Comparison of ENCODE assay signal across 25 mouse cellular contexts in genomic region chr16:26430246-26430645, GRCm38 (mm10). TPM values are rescaled to one million over a fixed set of nuclear protein-coding genes. Genes with fewer than 3 reads are reported as not detected.
DNase-seq lines count a peak whose midpoint lies in the region; ATAC-seq and TF ChIP-seq lines count a peak whose summit lies in the region.
"Had no signal": no experiment of that assay in that cellular context is flagged by ENCODE, and none has a peak within 500 bp of the region (broad histone marks: within the 10 kb centered on the region; RNA-seq: fewer than 3 reads in every experiment).

No protein-coding gene starts in this region.

- H3K4me2 ChIP-seq in lung, embryonic 14.5 days = no peak overlapping the region
- no peak overlapping the region for H3K4me2 ChIP-seq in forebrain, embryonic 11.5 days (ENCODE audit: low read depth, low read length, severe bottlenecking)
- H3K4me2 ChIP-seq in hindbrain, embryonic 11.5 days (replicated peaks; ENCODE audit: low read depth, low read length) = no peak overlapping the region
- H3K4me2 ChIP-seq: hindbrain, embryonic 13.5 days had no signal

- H3K27ac ChIP-seq in lung, embryonic 14.5 days (ENCODE audit: low read depth) = no peak overlapping the region
- no peak overlapping the region for H3K27ac ChIP-seq in forebrain, embryonic 11.5 days (ENCODE audit: low read depth, low read length)
- H3K27ac ChIP-seq in hindbrain, embryonic 11.5 days (ENCODE audit: low read depth, low read length) = no peak overlapping the region
- H3K27ac ChIP-seq: embryonic facial prominence, embryonic 10.5 days; heart, adult 2 months; hindbrain, embryonic 13.5 days; hindbrain, postnatal 0 days had no signal

- DNase-seq in adrenal gland, adult 2 months = peak; percentile 3
- DNase-seq in adrenal gland, postnatal 4 days (ENCODE audit: low spot score in 2 of 2) = no peak
- peak; percentile 5 for DNase-seq in lung, embryonic 14.5 days
- no peak for DNase-seq in lung, postnatal 14 days
- peak; percentile 10 to 12 for DNase-seq in urinary bladder, postnatal 36 days (ENCODE audit: low spot score in 2 of 2)
- DNase-seq in urinary bladder, postnatal 10 days (ENCODE audit: low spot score) = no peak
- no peak for DNase-seq in forebrain, embryonic 11.5 days (ENCODE audit: low spot score)
- no peak for DNase-seq in hindbrain, embryonic 11.5 days (ENCODE audit: low spot score)
- DNase-seq: adrenal gland, postnatal 14 days; cerebellum, adult 18-20 months; cerebellum, adult 9-11 months; heart, adult 2 months; heart, postnatal 4 days had no signal

- H3K9ac ChIP-seq in lung, embryonic 14.5 days = no peak overlapping the region
- H3K9ac ChIP-seq in forebrain, embryonic 11.5 days (ENCODE audit: low read length) = no peak overlapping the region
- no peak overlapping the region for H3K9ac ChIP-seq in hindbrain, embryonic 11.5 days (ENCODE audit: low read depth, low read length)
- H3K9ac ChIP-seq: hindbrain, embryonic 13.5 days had no signal

- WGBS in lung, embryonic 14.5 days = 45% methylated on average over 3 of the region's 3 CpGs
- WGBS in forebrain, embryonic 11.5 days = 91% methylated on average over 3 of the region's 3 CpGs
- WGBS in hindbrain, embryonic 11.5 days = 87% methylated on average over 3 of the region's 3 CpGs

- H3K4me1 ChIP-seq in lung, embryonic 14.5 days (ENCODE audit: insufficient read depth) = no peaks in the 10 kb centered on the region
- no peaks in the 10 kb centered on the region for H3K4me1 ChIP-seq in forebrain, embryonic 11.5 days (replicated peaks; ENCODE audit: control insufficient read depth, insufficient read depth, low read length)
- H3K4me1 ChIP-seq in hindbrain, embryonic 11.5 days (replicated peaks; ENCODE audit: control insufficient read depth, insufficient read depth, low read length) = no peaks in the 10 kb centered on the region
- H3K4me1 ChIP-seq: embryonic facial prominence, embryonic 10.5 days; hindbrain, embryonic 13.5 days had no signal

- no peaks in the 10 kb centered on the region for H3K9me3 ChIP-seq in lung, embryonic 14.5 days (ENCODE audit: low read depth, low read length)
- no peaks in the 10 kb centered on the region for H3K9me3 ChIP-seq in forebrain, embryonic 11.5 days (ENCODE audit: control insufficient read depth, low read length)
- no peaks in the 10 kb centered on the region for H3K9me3 ChIP-seq in hindbrain, embryonic 11.5 days (ENCODE audit: control insufficient read depth, low read length)
- H3K9me3 ChIP-seq: embryonic facial prominence, embryonic 10.5 days; hindbrain, embryonic 13.5 days had no signal

- H3K36me3 ChIP-seq in lung, embryonic 14.5 days (ENCODE audit: insufficient read depth) = no peaks in the 10 kb centered on the region
- no peaks in the 10 kb centered on the region for H3K36me3 ChIP-seq in forebrain, embryonic 11.5 days (ENCODE audit: control insufficient read depth, insufficient read depth, low read length)
- no peaks in the 10 kb centered on the region for H3K36me3 ChIP-seq in hindbrain, embryonic 11.5 days (ENCODE audit: control insufficient read depth, insufficient read depth, low read length)
- H3K36me3 ChIP-seq: embryonic facial prominence, embryonic 10.5 days; hindbrain, embryonic 13.5 days had no signal

- no peak for TF ChIP-seq CTCF in lung, embryonic 14.5 days (IDR thresholded peaks at IDR 0.05; ENCODE audit: low read depth)

- no peak overlapping the region for H3K4me3 ChIP-seq in lung, embryonic 14.5 days (ENCODE audit: low read depth, low read length)
- H3K4me3 ChIP-seq in forebrain, embryonic 11.5 days (ENCODE audit: low read depth, low read length) = no peak overlapping the region
- H3K4me3 ChIP-seq in hindbrain, embryonic 11.5 days (ENCODE audit: low read depth, low read length) = no peak overlapping the region
- H3K4me3 ChIP-seq: embryonic facial prominence, embryonic 10.5 days; heart, adult 2 months; hindbrain, embryonic 13.5 days had no signal

- H3K27me3 ChIP-seq in lung, embryonic 14.5 days (ENCODE audit: insufficient read depth, low read length) = no peaks in the 10 kb centered on the region
- no peaks in the 10 kb centered on the region for H3K27me3 ChIP-seq in forebrain, embryonic 11.5 days (ENCODE audit: control insufficient read depth, insufficient read depth, low read length)
- no peaks in the 10 kb centered on the region for H3K27me3 ChIP-seq in hindbrain, embryonic 11.5 days (ENCODE audit: control insufficient read depth, insufficient read depth, low read length)
- H3K27me3 ChIP-seq: hindbrain, embryonic 13.5 days had no signal

- no peak for ATAC-seq in lung, embryonic 14.5 days (ENCODE audit: insufficient read depth)
- no peak for ATAC-seq in forebrain, embryonic 11.5 days (replicated peaks; ENCODE audit: low FRiP score)
- ATAC-seq in hindbrain, embryonic 11.5 days (ENCODE audit: low FRiP score) = no peak
- ATAC-seq: forebrain, embryonic 14.5 days; hindbrain, postnatal 0 days had no signal

RNA-seq across cellular contexts. Expression of gene Cldn16, which starts 32.7 kb away (rescaled TPM):
- total RNA-seq in adrenal gland, adult 2 months (2021) = not detected
- polyA plus RNA-seq in adrenal gland, adult 2 months (2012; rRNA removed) = not detected in 2 replicates
- 1 to 10 TPM in 1 of 2 experiments, not detected in 1; 2.4 TPM for total RNA-seq in adrenal gland, postnatal 4 days (2021)
- not detected in 2 replicates for polyA plus RNA-seq in lung, embryonic 14.5 days (2014; fragmentation: Nextera tagmentation; extraction: Ambion mirVana)
- polyA plus RNA-seq in forebrain, embryonic 11.5 days (2014; fragmentation: Nextera tagmentation; extraction: Ambion mirVana) = not detected in 2 replicates
- not detected in 2 replicates for polyA plus RNA-seq in hindbrain, embryonic 11.5 days (2014; fragmentation: Nextera tagmentation; extraction: Ambion mirVana)
- total RNA-seq: adrenal gland, postnatal 14 days; gastrocnemius, adult 8-10 months; gastrocnemius, postnatal 4 days; heart, adult 2 months; heart, postnatal 10 days; heart, postnatal 4 days; hindbrain, postnatal 0 days; MEL had no signal
- polyA plus RNA-seq: C2C12; embryonic facial prominence, embryonic 10.5 days; embryonic facial prominence, embryonic 14.5 days; forebrain, embryonic 14.5 days; heart, adult 2 months; heart, embryonic 14.5 days; hindbrain, embryonic 13.5 days; hindbrain, postnatal 0 days; intestine, embryonic 14.5 days had no signal

RNA-seq across cellular contexts. Expression of gene Cldn1, which starts 58.6 kb away (rescaled TPM):
- 10 to 100 TPM in 1 of 2 experiments, 1 to 10 TPM in 1; 9.0 to 16.2 TPM for total RNA-seq in adrenal gland, adult 2 months (2021)
- 3.0 and 4.6 TPM in 2 replicates for polyA plus RNA-seq in adrenal gland, adult 2 months (2012; rRNA removed)
- 10 to 100 TPM; 29.5 to 42.3 TPM for total RNA-seq in adrenal gland, postnatal 4 days (2021)
- polyA plus RNA-seq in lung, embryonic 14.5 days (2014; fragmentation: Nextera tagmentation; extraction: Ambion mirVana) = 10.6 and 12.2 TPM in 2 replicates
- polyA plus RNA-seq in forebrain, embryonic 11.5 days (2014; fragmentation: Nextera tagmentation; extraction: Ambion mirVana) = 2.9 and 3.9 TPM in 2 replicates
- 10.6 and 12.3 TPM in 2 replicates for polyA plus RNA-seq in hindbrain, embryonic 11.5 days (2014; fragmentation: Nextera tagmentation; extraction: Ambion mirVana)
- total RNA-seq: MEL had no signal

Comparison
In these comparisons a context has a peak if more than half of its experiments do, and no peak if none do; other contexts are left out.
1. DNase-seq: peak in adrenal gland, adult 2 months (single experiment), lung, embryonic 14.5 days (single experiment) and urinary bladder, postnatal 36 days (2 of 2); none in adrenal gland, postnatal 4 days (0 of 2), lung, postnatal 14 days (single experiment), urinary bladder, postnatal 10 days (single experiment), forebrain, embryonic 11.5 days (single experiment) and hindbrain, embryonic 11.5 days (single experiment).